Mouse (Mus musculus): ENCODE data around the gene Pik3cg.

DNA sequence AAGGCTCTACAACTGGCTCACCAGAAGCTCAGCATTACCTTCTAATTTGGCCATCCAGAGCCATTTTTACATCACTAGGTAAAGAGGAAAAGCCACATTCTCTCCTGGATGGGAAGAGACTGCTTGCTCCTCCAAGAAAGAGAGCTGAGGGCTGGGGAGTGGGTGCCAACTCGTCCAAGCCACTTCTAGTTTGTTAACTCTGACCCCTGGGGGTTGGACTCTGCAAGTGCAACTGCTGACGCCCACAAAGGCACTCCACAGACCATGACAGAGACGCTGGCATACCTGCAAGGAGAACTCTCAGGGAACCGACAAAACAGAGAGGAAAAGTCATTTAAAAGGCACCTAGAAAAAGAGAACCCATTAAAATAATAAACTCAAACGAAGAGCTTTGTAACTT, 63.9 kb downstream of the Pik3cg start:
- TF ChIP-seq GATA1 (IDR thresholded peaks at IDR 0.05; ENCODE audit: low read length) = no peak
- no peak for TF ChIP-seq TAL1 (IDR thresholded peaks at IDR 0.05; ENCODE audit: low read length)
